35 mouse cellular contexts compared by ENCODE assay signal in the genomic region with DNA sequence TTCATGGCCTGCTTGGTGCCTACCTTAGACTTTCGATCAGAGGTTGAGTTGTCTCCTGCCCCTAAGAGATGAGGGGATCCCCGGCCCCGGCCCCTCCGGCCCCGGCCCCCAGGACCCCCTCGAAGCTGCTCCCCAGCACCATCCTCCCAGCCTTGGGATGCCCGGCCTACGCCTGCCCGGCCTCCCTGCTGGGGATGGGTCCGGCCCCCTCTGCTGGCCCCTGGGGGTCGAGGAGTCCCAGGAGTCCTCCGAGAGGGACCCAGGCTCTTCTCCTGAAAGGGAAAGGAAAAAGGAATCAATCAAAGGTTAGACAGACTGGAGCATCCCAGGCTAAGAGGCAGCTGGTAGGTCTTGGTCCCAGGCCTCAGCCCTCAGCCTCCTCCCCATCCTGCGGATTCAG. TPM values are rescaled to one million over a fixed set of nuclear protein-coding genes. Genes with fewer than 3 reads are reported as not detected.
"Had no signal": no experiment of that assay in that cellular context is flagged by ENCODE, and none has a peak within 500 bp of the region (broad histone marks: within the 10 kb centered on the region; RNA-seq: fewer than 3 reads in every experiment).

No protein-coding gene starts in this region.

- ATAC-seq: liver, embryonic 12.5 days; liver, postnatal 0 days; lung, postnatal 0 days; midbrain, embryonic 13.5 days; midbrain, embryonic 15.5 days; midbrain, embryonic 16.5 days had no signal

- H3K27me3 ChIP-seq: limb, embryonic 12.5 days; limb, embryonic 13.5 days; limb, embryonic 15.5 days; liver, embryonic 12.5 days; liver, embryonic 13.5 days; liver, embryonic 15.5 days; lung, embryonic 15.5 days; megakaryocyte, embryonic 14.5 days; midbrain, embryonic 12.5 days; midbrain, embryonic 13.5 days; midbrain, embryonic 15.5 days; neural tube, embryonic 12.5 days; neural tube, embryonic 13.5 days had no signal

- H3K9ac ChIP-seq: limb, embryonic 12.5 days; limb, embryonic 13.5 days; limb, embryonic 15.5 days; liver, embryonic 12.5 days; liver, embryonic 13.5 days; liver, embryonic 14.5 days; liver, embryonic 15.5 days; liver, postnatal 0 days; lung, embryonic 14.5 days; lung, embryonic 15.5 days; midbrain, embryonic 12.5 days; midbrain, embryonic 13.5 days; midbrain, embryonic 15.5 days; neural tube, embryonic 13.5 days had no signal

- DNase-seq: left cerebral cortex, postnatal 4 days; liver; liver, embryonic 13.5 days; liver, postnatal 0 days; lung, adult 18-20 months; lung, adult 2 months; lung, embryonic 14.5 days; lung, postnatal 10 days; lung, postnatal 14 days; lung, postnatal 36 days; lung, postnatal 4 days; midbrain, embryonic 14.5 days had no signal

- H3K27ac ChIP-seq: limb, embryonic 10.5 days; limb, embryonic 12.5 days; limb, embryonic 13.5 days; liver, embryonic 12.5 days; liver, embryonic 13.5 days; liver, embryonic 14.5 days; liver, embryonic 15.5 days; lung, embryonic 15.5 days; macrophage; midbrain, embryonic 10.5 days; midbrain, embryonic 12.5 days; midbrain, embryonic 13.5 days; midbrain, embryonic 15.5 days; neural tube, embryonic 12.5 days; neural tube, embryonic 13.5 days had no signal

- H3K9me3 ChIP-seq: limb, embryonic 10.5 days; limb, embryonic 12.5 days; limb, embryonic 13.5 days; limb, embryonic 15.5 days; liver, embryonic 12.5 days; liver, embryonic 13.5 days; liver, embryonic 15.5 days; lung, embryonic 15.5 days; megakaryocyte, embryonic 14.5 days; midbrain, embryonic 10.5 days; midbrain, embryonic 12.5 days; midbrain, embryonic 13.5 days; midbrain, embryonic 15.5 days; neural tube, embryonic 12.5 days; neural tube, embryonic 13.5 days had no signal

- H3K4me2 ChIP-seq: limb, embryonic 12.5 days; limb, embryonic 13.5 days; limb, embryonic 15.5 days; liver, embryonic 11.5 days; liver, embryonic 12.5 days; liver, embryonic 13.5 days; liver, embryonic 15.5 days; lung, embryonic 14.5 days; lung, embryonic 15.5 days; midbrain, embryonic 11.5 days; midbrain, embryonic 12.5 days; midbrain, embryonic 13.5 days; midbrain, embryonic 15.5 days; neural tube, embryonic 12.5 days; neural tube, embryonic 13.5 days had no signal

- H3K4me3 ChIP-seq: limb, embryonic 10.5 days; limb, embryonic 12.5 days; limb, embryonic 13.5 days; limb, embryonic 15.5 days; liver, embryonic 12.5 days; liver, embryonic 13.5 days; liver, embryonic 15.5 days; lung, embryonic 15.5 days; megakaryocyte, embryonic 14.5 days; midbrain, embryonic 10.5 days; midbrain, embryonic 12.5 days; midbrain, embryonic 13.5 days; midbrain, embryonic 15.5 days; myocyte; neural tube, embryonic 12.5 days; neural tube, embryonic 13.5 days had no signal

RNA-seq across cellular contexts. Expression of gene C5ar1, which starts 23.0 kb away (rescaled TPM):
- polyA plus RNA-seq: myocyte had no signal

RNA-seq across cellular contexts. Expression of gene C5ar2, which starts 38.4 kb away (rescaled TPM):
- polyA plus RNA-seq: limb, embryonic 11.5 days; limb, embryonic 12.5 days; midbrain, embryonic 14.5 days; midbrain, embryonic 15.5 days; myocyte; neural tube, embryonic 11.5 days had no signal
